Mouse (Mus musculus) embryo, embryonic 11 days (tissue): Measurements from ENCODE around the gene Qrich2.
"Not testable (repeated sequence)": the region's sequence is repeated elsewhere in the genome, so short reads cannot be mapped to it uniquely, and the experiment has no call there.

Source experiments
- DNase-seq: peaks from one replicate; pipeline ENCODE4 v3.0.0-alpha.2; 2015

Qrich2 gene

DNA sequence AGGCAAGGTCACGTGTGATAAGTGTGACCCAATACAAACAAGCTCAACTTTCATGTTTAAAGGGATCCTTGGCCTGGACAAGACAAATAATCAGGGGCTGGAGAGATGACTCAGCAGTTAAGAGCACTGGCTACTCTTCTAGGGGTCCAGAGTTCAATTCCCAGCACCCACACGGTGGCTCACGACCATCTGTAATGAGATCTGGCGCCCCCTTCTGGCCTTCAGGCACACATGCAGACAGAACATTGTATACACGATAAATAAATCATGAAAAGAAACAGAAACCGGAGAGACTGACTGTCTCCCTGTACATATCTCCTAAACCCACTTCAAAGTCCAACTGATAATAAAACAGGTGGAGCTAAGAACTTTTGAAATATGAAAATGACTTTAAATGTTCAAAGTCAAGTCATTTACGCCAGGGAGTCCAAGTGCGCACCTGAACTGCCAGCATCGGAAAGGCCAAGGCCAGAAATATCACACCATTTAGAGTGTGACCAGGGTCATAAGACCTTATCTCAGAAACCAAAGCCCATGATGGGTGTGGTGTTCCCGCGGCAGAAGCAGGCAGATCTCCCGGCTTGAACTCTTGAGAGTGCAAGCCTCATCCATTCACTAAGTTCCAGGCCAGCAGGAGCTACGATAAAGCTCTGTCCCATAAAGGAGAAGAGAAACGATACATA lies 22.8 kb upstream of the Qrich2 start:
- DNase-seq: no peak

DNA sequence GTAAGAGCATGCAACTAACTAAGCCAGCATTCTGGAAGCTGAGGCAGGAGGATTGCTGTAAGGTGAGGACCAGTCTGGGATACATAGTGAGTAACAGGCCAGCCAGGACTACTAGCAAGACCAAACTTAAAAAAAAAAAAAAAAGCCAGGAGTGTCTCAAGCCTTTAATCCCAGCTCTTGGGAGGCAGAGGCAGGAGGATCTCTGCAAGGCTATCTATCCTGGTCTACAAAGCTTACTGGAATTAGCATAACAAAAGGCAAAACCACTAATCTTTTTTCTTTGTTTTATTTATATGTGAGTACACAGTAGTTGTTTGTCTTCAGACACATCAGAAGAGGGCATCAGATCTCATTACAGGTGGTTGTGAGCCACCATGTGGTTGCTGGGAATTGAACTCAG lies 22.2 kb upstream of the Qrich2 start:
- DNase-seq: no peak

DNA sequence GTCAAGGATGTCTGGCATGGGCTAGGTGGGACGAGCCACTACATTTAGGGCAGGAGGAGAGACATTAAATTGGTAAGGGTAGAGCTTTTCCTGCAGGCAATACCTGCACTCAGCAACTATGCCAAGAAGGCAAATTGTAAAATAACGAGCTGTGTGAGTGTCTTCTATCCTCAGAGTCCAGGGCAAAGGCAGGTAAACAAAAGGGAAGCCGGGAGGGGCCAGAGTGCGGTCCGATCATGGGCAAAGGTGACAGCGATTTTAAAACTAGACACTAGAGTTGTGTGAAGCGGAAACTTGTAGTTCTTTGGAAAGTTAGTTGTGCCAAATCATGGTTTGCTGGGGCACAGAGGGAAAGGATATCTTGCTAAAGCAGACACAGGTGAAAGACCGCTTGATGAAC lies 18.2 kb upstream of the Qrich2 start:
- DNase-seq: no peak

DNA sequence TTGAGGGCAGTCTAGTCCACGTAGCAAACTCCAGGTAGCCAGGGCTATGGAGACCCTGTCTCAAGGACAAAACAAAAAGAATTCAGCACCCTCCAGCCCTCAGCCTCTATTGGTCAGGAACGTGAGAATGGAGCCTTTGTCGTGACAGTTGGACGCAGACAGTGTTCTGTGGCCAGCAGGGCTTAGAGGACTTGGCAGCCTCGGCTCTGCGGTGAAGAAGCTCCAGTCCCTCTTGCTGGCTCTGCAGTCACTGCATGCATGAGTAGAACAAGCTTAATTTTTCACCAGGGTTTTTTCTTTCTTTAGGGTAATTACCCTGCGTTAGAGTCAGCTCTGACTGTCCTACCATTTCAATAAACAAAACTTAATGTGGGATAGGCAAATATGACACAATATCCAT lies 15.7 kb upstream of the Qrich2 start:
- no peak for DNase-seq

DNA sequence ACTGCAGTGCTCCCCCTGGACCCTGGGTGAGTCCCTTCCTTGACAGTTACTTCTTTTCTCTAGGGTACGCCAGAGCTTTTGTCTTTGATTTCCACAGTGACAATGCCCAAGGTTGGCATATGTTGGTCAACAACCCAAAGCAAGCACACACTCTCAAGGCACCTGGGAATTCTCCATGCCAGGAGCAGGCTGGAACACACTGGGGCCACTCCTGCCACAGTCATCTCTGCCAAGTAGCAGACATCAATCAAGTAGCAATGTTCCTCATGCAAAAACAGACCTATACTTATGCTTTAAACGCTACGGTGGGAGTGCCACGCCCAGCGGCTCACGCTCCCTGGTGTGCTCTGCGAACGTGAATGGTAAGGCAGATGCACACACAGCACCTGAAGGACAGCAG lies 14.9 kb upstream of the Qrich2 start:
- no peak for DNase-seq

DNA sequence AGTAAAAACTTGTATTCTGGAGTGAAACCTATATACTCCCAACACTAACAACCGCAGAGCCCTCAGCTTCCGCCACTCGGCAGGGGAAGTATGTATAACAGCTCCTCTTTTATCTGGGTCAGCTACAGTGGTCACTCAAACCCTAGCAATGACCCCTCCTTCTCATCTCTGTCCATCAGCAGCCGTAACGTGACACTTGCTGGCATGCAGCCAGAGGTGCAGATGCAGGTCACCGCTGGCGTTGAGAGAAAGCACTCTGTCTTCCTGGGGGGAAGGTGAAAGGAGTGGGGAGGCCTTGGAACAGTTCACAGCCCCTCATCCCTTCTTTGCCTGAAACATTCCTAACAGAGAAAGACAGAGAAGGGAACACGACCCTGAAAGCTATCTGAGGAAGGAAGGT lies 13.8 kb upstream of the Qrich2 start:
- peak; percentile 25 for DNase-seq

DNA sequence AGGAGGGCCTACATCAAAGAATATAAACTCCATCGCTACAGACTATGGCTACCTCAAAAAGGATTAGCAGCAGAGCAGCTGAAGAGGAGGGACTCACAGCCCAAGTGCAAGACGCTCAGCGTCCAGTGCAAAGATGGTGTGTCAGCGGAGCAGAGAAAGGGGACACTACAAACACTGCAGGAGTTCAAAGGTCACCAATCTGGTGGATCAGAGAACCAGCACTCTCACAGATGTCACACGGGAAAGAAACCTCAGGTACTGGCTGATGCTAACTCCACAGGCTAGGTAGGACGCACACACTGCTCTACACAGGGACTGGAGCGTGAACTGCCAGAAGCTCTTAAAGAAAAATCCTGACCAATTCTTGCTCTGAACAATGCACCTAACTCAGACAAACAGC lies 12.9 kb upstream of the Qrich2 start:
- DNase-seq: no peak

DNA sequence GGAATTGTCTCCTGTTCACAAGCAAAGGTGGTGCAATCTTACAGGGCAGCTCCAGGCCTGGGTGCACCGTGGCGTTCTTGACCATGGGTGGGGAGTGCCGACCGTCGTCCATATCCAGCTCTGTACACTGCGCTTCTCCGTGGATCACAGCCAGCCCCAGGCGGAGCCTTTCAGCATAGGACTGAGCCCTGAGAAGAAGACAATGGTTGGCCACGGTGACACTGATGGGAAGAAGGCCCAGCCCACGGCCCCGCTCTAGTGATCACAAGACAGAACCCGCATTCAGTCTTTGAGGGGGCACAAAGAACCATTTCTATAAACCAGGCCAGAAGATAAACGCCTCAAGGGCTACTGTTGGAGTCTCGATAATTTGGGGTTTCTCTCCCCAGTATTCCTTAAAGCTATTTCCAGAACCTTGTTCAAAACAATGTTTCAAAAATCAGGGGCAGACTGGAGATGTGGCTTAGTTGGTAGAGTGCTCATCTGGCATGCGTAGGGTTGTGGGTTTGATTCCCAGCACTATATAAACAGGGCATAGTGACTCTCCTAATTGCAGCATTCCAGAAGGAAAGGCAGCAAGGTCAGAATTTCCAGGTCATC lies 11.2 kb upstream of the Qrich2 start:
- no peak for DNase-seq

DNA sequence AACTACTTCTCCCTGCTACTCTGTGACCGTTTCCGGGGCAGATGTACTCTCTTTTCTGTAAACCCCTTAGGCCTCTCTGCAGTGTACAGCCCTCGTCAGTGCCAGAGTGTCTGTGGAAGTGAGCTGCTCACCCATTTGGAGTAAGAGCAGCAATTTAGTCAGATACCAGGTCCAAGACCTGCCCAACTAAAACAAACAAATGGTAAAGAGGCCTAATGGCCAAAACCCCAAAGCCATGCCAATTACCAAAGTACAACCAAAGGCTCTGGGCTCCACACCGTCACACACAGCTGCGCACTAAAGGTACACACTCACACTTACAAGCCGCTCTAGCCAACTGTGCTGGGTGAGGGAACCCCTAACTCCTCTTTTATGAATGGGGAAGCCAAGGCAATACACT lies 10.7 kb upstream of the Qrich2 start:
- DNase-seq: no peak

DNA sequence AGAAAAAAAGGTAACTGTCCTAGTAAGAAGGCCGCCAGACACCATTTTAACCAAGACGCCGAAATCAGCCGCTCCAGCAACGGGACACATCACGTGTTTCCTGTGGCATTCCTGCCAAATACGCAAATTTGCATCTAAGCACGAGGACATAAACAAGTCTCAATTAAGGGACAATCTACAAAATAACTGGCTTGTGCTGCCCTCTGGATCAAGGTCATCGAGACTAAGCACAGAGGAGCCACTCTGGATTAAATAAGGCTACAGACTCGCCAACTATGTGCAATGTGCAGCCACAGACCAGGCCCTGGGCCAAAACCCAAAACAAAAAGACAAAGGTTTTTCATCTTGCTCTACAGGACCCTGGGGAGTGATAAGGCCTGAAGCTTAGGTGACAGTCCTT lies 10.0 kb upstream of the Qrich2 start:
- no peak for DNase-seq

DNA sequence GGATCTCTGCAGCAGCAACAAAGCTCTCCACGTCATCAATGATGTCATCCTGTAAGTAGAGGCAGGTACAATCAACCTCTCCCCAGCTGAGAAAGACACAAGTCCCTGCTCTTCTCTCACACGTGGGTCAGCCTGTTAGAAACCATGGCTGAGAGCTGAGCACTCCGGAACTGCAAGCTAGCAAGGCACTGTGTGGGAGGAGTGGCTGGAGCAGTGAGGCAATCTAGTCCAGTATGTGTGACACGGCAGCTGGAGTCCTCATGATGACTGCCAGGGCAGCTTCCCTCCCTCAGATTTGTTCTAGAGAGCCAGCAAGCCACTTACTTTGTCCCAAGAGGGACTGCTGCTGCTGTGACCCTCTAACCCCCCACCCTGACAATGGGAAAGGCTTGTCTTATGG lies 6.2 kb upstream of the Qrich2 start:
- no peak for DNase-seq

DNA sequence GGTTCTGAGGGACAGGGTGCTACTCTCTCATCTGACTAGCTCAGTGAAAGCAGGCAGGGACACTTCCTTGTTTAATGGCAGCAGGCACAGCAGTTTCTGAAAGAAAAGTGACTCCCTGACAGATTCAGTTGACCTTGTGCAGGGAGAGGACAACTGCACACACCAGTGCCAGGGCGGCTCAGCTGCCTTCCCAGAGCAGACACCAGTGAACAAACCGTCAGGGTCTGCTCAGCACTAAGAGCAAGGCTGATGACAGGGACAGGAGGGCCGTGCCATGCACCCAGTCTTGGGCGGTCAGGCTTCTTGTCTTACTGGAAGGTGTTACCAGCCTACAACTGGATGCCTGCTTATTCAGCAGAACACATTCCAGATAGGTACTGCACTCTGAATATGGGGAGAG lies 4.9 kb upstream of the Qrich2 start:
- no peak for DNase-seq

DNA sequence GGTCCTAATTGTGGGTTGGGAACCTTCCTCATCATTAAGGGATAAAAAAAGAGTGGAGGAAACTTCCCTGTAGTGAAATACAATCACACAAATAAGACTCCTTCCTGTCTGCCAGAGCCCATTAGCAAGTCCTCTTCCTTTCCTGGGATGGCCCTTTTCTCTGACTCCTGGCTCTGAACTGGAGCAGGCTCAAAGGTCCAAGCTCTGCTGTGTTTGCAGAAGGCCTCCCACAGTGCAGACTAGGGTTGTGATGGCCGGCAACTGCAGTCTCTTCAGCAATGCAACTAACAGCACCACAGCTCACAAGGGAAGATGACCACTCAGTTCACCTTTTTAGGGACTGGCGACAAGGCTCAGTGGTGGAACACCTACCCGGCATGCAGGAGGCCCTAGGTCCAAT lies 4.2 kb upstream of the Qrich2 start:
- DNase-seq: no peak

DNA sequence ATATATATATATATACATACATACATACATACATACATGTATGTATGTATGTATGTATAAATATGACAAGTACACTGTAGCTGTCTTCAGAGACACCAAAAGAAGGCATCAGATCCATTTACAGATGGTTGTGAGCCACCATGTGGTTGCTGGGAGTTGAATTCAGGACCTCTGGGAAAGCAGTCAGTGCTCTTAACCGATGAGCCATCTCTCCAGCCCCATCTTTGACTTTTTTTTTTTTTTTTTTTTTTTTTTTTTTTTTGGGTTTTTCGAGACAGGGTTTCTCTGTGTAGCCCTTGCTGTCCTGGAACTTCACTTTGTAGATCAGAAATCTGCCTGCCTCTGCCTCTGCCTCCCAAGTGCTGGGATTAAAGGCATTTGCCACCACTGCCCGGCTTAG lies 2.3 kb upstream of the Qrich2 start:
- not testable (repeated sequence) for DNase-seq

DNA sequence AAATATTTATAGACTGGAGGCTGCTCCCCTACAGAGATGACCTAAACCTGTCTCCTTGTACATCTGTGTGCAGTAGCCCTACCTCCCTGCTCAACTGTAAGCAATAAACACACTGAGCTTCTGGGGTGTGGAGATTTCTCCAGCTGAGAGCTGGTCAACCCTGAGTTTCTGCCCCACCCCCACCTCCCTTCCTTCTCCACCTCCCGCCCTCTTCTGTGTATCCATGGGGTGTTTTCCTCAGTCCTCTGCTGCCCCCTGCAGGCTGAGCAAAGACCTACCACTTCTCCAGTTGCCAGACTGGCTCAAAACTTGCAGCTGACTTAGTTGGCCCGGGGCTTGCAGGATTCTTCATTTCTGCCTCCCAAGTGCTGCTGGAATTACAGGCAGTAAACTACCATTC lies 2.2 kb downstream of the Qrich2 start:
- peak; percentile 89 for DNase-seq

DNA sequence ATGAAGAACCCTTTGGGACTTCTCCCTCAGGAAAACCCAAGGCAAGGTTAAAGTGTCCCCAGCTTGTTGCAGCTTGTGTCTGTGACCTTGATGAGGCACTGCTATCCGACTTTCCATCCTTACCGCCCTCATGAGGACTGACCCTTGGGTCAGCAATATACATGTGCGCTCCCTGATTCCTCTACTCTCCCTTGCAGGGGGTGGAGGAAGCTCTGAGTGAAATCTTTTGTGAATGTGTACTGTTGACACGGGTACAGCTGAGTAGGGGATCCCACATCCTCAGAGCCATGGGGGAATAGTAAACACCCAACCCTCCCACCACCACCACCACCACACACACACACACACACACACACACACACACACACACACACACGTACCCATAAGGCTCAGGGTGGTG lies 2.7 kb downstream of the Qrich2 start:
- no peak for DNase-seq

DNA sequence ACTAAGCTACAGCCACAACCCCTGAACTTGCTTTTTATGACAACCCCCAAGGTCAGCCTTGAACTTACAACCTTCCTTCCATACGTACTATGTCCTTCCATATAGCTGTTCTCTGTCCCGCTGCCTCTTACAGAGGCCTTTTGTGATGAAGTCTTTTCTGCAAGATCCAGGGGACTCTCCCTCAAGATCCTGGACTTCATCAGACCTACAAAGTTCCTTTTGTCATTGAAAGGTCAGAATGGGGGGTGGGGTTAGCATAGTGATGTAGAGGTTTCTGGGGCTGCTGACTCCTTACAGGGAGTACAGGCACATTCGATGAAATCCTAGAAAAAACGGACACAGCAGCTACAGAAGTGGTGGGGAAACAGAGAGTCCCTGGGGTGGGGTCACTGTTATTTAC lies 6.3 kb downstream of the Qrich2 start:
- no peak for DNase-seq

DNA sequence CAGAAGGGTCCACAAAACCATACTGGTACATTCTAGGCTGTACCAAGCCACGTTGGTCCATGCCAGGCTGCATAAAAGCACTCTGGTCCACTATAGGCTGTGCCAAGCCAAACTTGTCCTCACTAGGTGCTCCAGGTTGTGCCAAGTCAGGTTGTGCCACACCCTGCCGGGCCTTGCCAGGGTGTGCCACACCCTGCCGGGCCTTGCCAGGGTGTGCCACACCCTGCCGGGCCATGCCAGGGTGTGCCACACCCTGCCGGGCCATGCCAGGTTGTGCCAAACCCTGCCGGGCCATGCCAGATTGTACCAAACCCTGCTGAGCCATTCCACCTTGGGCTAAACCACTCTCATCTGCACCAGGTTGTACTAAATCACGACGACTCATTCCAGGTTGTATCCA lies 9.8 kb downstream of the Qrich2 start:
- no peak for DNase-seq

DNA sequence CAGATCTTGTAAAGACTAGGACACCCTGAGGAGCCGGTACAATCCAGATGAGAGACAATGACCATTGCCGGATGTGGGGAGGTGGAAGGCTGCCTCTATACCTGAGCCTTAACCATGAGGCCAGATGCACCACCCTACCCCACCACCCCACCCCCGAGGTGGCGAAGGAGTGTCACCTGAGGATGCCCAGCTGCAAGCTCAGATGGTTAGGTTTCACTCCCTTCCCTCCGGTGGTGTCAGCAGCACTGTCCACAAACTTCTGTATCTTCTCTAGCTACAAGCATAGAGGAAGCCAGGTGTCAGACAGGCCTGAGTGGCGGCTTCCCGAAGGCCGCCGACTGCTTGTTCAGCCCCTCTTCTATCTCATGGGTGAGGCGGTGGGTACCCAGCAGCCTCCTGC lies 12.2 kb downstream of the Qrich2 start:
- no peak for DNase-seq

DNA sequence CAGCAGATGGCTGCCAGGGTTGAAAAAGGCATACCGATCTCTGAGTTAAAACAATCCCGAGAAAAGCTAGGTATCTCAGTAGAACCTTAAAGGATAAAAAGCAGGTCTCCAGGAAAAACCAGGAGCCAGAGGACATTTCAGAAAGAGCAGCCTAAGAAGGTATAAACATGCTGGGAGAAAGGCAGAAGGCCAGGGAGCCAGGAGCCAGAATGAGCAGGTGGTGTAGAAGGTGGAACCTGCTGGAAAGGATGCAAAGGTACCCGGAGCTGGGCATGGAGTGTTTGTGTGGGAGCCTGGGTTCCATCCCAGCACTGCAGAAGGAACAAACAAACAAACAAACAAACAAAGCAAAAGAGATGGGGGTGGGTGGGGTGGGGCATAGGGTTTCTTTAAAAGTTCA lies 16.7 kb downstream of the Qrich2 start:
- DNase-seq: no peak

DNA sequence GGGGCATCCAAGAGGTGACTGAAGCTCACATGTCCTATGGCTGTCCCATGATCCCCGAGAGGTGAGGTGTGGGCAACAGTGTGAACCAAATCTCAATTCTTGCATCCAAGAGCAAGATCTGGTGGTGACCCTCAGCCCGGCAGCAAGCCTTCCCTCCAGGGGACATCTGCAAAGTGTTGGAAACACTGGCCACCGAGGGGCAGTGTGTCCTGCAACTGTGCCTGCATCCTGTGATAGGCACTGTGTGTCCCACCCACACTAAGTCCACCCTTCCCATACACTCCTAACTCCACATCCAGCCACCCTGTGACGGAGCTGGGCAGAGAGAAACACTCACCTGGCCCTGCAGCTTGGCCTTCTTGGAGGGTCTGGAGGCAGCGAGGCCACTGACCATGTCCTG lies 18.2 kb downstream of the Qrich2 start:
- no peak for DNase-seq

DNA sequence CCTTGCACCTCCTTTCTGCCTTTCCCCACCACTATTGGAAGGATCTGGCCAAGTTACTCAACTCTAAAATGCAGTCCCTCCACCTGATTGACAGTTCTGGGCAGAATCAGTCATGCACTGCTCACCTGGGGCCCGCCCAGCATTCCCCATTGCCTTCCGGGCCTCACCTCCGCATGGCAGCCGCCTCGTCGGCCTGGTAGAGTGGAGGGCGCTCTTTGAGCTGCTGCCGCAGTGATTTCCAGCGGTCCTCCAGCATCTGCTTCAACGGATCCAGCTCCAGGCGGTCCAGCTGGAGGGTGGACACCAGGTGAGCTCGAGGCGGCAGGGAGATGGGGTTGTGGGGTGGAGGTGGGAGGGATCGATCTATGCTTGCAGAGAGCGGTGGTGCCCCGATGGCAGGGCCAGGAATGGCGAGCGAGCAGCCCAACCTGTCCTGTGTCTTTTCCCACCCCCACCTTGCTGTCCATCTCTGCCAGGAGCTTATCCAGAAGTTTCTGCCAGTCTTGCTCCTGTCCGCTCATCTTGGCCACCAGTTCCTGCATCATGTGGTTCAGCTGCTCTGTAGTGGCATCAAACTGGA lies 19.6 kb downstream of the Qrich2 start:
- DNase-seq: no peak

DNA sequence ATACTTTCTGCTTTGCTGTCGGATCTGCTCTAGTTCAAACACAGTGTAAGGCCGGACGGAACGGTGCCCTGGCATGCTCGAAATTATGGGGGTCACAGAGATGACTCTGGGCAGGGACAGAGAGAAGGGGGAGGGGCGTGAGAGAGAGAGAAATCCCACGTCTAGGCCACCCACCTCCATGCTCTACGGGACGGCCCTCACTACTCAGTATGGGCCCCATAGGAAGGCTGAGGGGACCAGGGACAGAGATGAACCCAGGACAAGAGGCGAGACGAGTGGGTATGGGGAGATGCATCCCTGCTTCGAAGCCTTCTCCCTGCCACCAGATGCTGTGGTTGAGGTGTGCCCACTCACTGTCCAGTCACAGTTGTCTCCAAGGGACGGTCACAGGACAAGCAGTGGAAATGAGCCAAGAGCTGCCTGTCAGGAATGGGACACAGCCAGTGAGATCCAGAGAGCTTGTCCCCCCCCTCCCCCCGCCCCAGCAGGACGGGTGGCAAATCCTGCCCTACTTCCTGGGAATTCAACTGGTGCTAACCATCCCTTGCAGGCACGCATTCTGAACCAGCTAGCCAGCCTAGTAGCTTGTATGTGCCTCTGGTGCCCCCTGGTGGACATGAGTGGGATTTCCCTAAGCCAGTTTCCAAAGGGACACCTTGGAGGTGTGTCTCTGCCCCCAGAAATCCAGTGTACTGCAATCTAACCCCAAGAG lies 20.3 kb downstream of the Qrich2 start:
- peak; percentile 91 for DNase-seq

DNA sequence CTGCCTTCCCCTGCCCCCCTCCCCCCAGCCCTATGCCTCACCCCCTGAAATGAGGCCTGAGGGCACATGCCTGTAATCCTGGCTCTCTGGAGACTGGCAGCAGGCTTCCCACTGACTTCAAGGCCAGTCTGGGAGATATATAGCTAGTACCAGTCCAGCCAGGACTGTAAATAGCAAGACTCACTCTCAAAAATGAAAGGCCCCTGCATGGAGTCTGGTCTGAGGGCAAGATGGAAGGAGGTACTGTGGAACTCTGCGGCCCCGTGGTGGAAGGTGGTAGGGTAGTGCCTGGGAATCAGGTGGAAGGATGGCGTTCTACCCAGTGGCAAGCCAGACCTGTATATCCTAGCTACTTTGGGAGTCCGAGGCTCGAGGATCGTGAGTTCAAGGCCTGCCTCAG lies 22.1 kb downstream of the Qrich2 start:
- no peak for DNase-seq
